Mouse (Mus musculus): Measurements from ENCODE around the gene Tbk1. TPM values are rescaled to one million over a fixed set of nuclear protein-coding genes. Genes with fewer than 3 reads are reported as not detected.

The Tbk1 gene
- polyA plus RNA-seq, 1 experiment from 2014 or later: 24.8 TPM

Small RNA genes within 50 kb of the gene (microRNA-seq; reads per million reads assigned to microRNA genes)
- gene Gm24330: not detected

Other genes starting within 250 kb of the Tbk1 start
- 0.11 and 0.30 TPM in 2 replicates for gene Tbc1d30, start 235.5 kb downstream of the Tbk1 start, polyA plus RNA-seq (2016; fragmentation: Nextera tagmentation; extraction: Ambion mirVana)
- 20.0 and 20.3 TPM in 2 replicates for gene Gns, start 221.7 kb downstream of the Tbk1 start, polyA plus RNA-seq (2016; fragmentation: Nextera tagmentation; extraction: Ambion mirVana)
- 12.3 and 12.8 TPM in 2 replicates for gene Rassf3, start 110.4 kb downstream of the Tbk1 start, polyA plus RNA-seq (2016; fragmentation: Nextera tagmentation; extraction: Ambion mirVana)
- gene Xpot, start 39.5 kb upstream of the Tbk1 start, polyA plus RNA-seq (2016; fragmentation: Nextera tagmentation; extraction: Ambion mirVana): 67.8 and 68.8 TPM in 2 replicates
- gene D930020B18Rik, start 54.8 kb upstream of the Tbk1 start, polyA plus RNA-seq (2016; fragmentation: Nextera tagmentation; extraction: Ambion mirVana): 0.11 and 0.18 TPM in 2 replicates
- gene BC048403, start 153.2 kb upstream of the Tbk1 start, polyA plus RNA-seq (2016; fragmentation: Nextera tagmentation; extraction: Ambion mirVana): 2.8 and 3.1 TPM in 2 replicates